Mouse (Mus musculus) kidney, adult 2 months (tissue): ENCODE data around the gene Cyp4f14. TPM values are rescaled to one million over a fixed set of nuclear protein-coding genes. Genes with fewer than 3 reads are reported as not detected.

Experiments used
- DNase-seq: peaks from one replicate; pipeline ENCODE4 v3.0.0; 2021
- H3K27ac ChIP-seq: fragments of 200-500 bp; 2 replicates; pipeline ENCODE4 v1.5.1; 2012; ENCODE audit warnings: low read depth, low read length, control low read depth, inconsistent platforms; ENCODE audit not compliant: insufficient read depth
- H3K27me3 ChIP-seq: fragments of 200-500 bp; replicated peaks from 2 replicates; pipeline ENCODE4 v1.6.1; 2012; ENCODE audit warnings: mild to moderate bottlenecking, moderate library complexity, low read length, inconsistent platforms; ENCODE audit not compliant: control insufficient read depth, insufficient read depth
- H3K36me3 ChIP-seq: fragments of 200-500 bp; 2 replicates; pipeline ENCODE4 v1.6.1; 2012; ENCODE audit warnings: mild to moderate bottlenecking, moderate library complexity, low read length, inconsistent platforms; ENCODE audit not compliant: control insufficient read depth, insufficient read depth
- H3K4me1 ChIP-seq: fragments of 200-500 bp; 2 replicates; pipeline ENCODE4 v1.6.1; 2011; ENCODE audit warnings: low read length; ENCODE audit not compliant: control insufficient read depth, insufficient read depth
- H3K4me3 ChIP-seq: fragments of 200-500 bp; 2 replicates; pipeline ENCODE4 v1.5.1; 2011; ENCODE audit warnings: mild to moderate bottlenecking, low read depth, low read length, control low read depth; ENCODE audit not compliant: insufficient read depth
- CTCF ChIP-seq: fragments of 200-500 bp; conservative IDR thresholded peaks from 2 replicates; pipeline ENCODE4 v1.5.1; 2011; ENCODE audit warnings: low read depth, mild to moderate bottlenecking, control low read depth, low read length, moderate library complexity, mixed read lengths; ENCODE audit not compliant: insufficient read depth, insufficient read length
- POLR2A ChIP-seq: fragments of 200-500 bp; IDR thresholded peaks from one replicate; pipeline ENCODE4 v1.6.1; 2011; ENCODE audit warnings: low read depth, low read length, control low read depth
- WGBS: fragments of 180-500 bp; shearing (Covaris S2); methylation state at CpG from one replicate; pipeline ENCODE4 v1.1.7; 2018; 5-methylcytosine and 5-hydroxymethylcytosine counted together
- polyA plus RNA-seq: library from polyadenylated mRNA; depleted of rRNA; stranded (reverse); fragments of >200 nt; gene quantifications from 2 replicates; pipeline ENCODE4 v1.2.3, GENCODE M21; 2012

The Cyp4f14 gene
- polyA plus RNA-seq, 1 experiment = 4.5 TPM

DNA sequence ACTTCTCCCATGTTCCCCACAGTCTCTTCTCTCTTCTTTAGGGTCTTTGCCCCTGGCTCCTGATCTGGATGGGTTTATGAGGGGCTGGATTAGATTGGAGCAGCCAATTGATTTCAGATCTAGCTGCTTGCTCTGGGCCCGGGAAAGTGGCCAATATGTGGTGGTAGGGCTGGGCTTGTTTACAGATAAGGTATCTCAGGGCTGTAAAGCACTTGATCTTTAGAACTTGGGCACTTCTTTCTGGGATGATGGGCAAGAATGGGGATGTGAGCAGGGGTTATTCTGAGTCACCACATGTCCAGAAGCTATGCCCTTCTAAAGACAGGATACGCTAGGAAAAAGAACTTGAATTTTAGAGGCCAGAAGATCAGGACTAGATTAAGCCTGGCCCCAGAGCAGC, 2.0 kb upstream of the Cyp4f14 start:
- Histone ChIP-seq H3K36me3 (no peaks in the 10 kb centered on the region), H3K4me1 (peaks cover 5% of the 10 kb centered on the region), H3K4me3 (no peak overlapping the region), H3K27me3 (no peaks in the 10 kb centered on the region), H3K27ac (no peak overlapping the region)
- WGBS = 72% methylated on average over 2 of the region's 2 CpGs
- TF ChIP-seq POLR2A = no peak
- no peak for TF ChIP-seq CTCF
- no peak for DNase-seq

DNA sequence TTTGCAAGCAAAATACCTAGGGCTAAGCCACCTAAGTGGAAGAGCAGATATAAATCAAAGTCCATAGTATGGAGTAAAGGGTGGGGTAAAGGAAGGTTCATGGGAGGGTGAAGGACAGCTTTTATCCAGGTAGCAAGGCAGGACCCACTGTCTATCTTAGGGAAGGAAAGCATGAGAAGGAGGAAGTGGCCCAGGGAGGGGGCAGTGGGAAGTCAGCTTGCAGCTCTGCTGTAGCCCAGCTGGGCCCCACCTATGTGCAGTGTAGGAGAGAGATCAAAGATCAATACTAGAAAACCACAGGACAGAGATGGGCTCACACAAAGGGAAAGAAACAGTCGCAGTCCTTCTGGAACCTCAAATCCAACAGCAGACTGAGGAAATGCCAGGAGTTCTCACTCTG, 1.1 kb downstream of the Cyp4f14 start:
- peaks cover 4% of the 10 kb centered on the region for H3K4me1 ChIP-seq
- H3K27ac ChIP-seq = no peak overlapping the region
- H3K4me3 ChIP-seq = no peak overlapping the region
- TF ChIP-seq POLR2A = no peak
- no peak for TF ChIP-seq CTCF
- WGBS = 81% methylated on average over 1 of the region's 1 CpGs
- H3K36me3 ChIP-seq = no peaks in the 10 kb centered on the region
- DNase-seq = no peak
- no peaks in the 10 kb centered on the region for H3K27me3 ChIP-seq

DNA sequence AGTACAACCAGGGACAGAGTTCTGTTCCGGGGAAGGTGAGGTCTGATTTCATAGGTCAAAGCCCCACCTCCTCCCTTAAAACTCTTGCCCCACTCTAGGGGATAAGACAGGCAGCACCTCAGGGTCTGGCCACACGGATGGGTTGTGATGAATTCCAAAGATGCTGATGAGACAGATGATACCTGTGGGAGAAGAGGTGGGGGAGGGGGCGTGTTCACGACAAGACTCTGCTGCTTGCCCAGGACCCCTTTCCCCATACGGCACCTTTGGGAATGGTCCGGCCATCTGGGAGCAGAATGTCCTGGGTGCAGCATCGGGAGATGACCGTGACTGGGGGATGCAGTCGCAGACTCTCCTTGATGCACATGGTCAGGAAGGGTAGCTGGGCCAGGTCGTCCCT, 11.0 kb downstream of the Cyp4f14 start:
- 67% methylated on average over 10 of the region's 10 CpGs for WGBS

DNA sequence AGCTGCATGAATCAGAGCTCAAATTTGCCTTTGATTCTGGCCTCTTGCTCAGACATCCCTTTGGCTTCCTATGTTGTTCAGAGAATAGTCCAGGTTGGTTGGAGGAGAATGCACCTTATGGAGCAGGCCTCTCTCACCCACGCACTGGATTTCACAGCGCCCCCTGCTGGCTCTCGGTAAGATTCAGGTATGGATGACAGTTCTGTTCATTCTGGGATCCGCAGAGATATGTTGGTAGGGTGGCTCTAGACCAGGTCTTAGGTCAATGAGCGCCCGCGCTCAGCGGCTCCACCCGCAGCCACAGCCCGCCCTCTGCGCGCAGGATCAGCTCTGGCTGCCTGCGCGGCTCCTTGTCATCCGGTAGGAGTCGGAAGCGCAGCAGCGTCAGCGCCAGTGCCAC, 11.9 kb downstream of the Cyp4f14 start:
- H3K27me3 ChIP-seq = no peaks in the 10 kb centered on the region
- H3K4me1 ChIP-seq = no peaks in the 10 kb centered on the region
- DNase-seq = peak; percentile 51
- H3K27ac ChIP-seq = no peak overlapping the region
- WGBS = 17% methylated on average over 19 of the region's 19 CpGs
- H3K4me3 ChIP-seq = no peak overlapping the region
- peak; percentile 69 for TF ChIP-seq CTCF
- TF ChIP-seq POLR2A = no peak
- no peaks in the 10 kb centered on the region for H3K36me3 ChIP-seq

More for the DNA sequence above, 11.0 kb downstream of the Cyp4f14 start:
- Histone ChIP-seq H3K27ac (no peak overlapping the region), H3K4me1 (no peaks in the 10 kb centered on the region), H3K36me3 (no peaks in the 10 kb centered on the region), H3K4me3 (no peak overlapping the region), H3K27me3 (no peaks in the 10 kb centered on the region)
- TF ChIP-seq CTCF (no peak), POLR2A (no peak)
- DNase-seq = no peak

DNA sequence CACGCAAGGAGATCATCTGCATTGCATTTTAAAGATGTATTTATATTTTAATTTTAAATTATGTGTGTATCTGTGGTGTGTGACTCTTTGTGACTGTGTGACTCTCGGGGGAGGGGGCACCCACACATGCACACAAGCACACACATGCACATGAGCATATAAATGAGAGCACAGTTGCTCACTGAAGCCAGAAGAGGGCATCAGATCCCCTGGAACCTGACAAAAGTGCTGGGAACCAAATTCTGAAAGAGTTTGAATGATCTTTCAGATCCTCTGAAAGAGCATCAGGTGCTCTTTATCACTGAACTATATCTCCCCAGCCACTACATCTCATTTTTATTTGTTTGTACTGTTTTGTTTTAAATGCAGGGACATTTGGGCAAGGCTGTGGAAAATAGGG, 12.7 kb downstream of the Cyp4f14 start:
- no peak overlapping the region for H3K27ac ChIP-seq
- TF ChIP-seq CTCF = peak; percentile 46
- no peak for TF ChIP-seq POLR2A
- H3K4me1 ChIP-seq = no peaks in the 10 kb centered on the region
- DNase-seq = no peak
- no peaks in the 10 kb centered on the region for H3K27me3 ChIP-seq
- no peak overlapping the region for H3K4me3 ChIP-seq
- 59% methylated on average over 2 of the region's 2 CpGs for WGBS
- H3K36me3 ChIP-seq = no peaks in the 10 kb centered on the region

DNA sequence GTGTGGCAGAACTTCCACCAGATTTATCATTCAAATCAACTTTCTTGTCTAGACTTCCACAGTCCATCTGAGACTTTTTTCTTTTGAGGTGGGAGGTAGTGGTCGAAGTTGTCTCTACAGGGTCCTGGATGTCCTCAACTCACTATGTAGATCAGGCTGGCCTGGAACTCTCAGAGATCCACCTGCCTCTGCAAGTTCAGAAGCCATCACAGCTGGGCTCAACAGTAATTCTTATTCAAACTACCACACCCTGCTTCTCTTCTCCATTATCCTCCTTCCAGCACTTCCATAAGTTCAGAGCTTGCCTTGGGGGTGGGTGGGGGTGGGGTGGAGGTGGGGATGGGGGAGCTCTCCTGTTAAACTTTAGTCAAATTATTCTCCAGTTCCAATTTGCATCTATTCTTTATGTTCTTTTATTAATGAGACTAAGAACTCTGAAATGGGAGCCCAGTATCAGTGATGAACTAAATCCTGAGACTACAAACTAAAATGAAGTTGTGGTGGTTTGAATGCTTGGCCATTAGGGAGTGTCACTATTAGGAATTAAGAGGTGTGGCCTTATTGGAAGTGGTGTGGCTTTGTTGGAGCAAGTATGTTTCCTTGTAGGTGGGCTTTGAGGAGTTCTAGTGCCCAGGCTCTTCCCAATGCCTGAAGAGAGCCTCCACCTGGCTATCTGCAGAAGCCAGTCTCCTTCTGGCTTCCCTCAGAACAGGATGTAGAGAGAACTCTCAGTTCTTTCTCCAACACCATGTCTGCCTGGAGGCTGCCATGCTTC, 15.2 kb downstream of the Cyp4f14 start:
- TF ChIP-seq CTCF (no peak), POLR2A (no peak)
- H3K27me3 ChIP-seq = no peaks in the 10 kb centered on the region
- no peaks in the 10 kb centered on the region for H3K36me3 ChIP-seq
- H3K4me3 ChIP-seq = no peak overlapping the region
- H3K4me1 ChIP-seq = no peaks in the 10 kb centered on the region
- DNase-seq = no peak
- H3K27ac ChIP-seq = no peak overlapping the region
- WGBS = 64% methylated on average over 1 of the region's 1 CpGs

DNA sequence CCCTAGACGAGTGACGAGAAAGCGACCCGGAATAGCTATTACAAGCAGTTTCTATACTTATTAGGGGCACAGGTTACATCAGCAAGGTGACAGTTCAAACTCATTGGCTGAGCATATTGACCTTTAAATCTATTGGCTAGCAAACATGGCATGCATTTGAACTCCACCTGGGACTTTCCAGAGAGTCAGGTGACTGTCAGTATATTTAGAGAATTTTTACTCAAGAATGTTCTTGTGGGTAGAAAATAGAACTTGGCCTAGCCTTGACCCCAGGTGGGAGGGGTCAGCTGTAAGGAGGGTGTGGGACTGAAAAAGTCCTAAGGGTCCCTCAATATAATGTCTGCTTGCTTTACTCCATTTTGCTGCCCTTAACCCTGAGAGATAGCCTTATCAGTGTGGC, 21.7 kb downstream of the Cyp4f14 start:
- Histone ChIP-seq H3K27ac (no peak overlapping the region), H3K36me3 (no peaks in the 10 kb centered on the region), H3K27me3 (no peaks in the 10 kb centered on the region), H3K4me1 (no peaks in the 10 kb centered on the region), H3K4me3 (no peak overlapping the region)
- DNase-seq = no peak
- WGBS = 82% methylated on average over 4 of the region's 4 CpGs
- TF ChIP-seq CTCF (no peak), POLR2A (no peak)

DNA sequence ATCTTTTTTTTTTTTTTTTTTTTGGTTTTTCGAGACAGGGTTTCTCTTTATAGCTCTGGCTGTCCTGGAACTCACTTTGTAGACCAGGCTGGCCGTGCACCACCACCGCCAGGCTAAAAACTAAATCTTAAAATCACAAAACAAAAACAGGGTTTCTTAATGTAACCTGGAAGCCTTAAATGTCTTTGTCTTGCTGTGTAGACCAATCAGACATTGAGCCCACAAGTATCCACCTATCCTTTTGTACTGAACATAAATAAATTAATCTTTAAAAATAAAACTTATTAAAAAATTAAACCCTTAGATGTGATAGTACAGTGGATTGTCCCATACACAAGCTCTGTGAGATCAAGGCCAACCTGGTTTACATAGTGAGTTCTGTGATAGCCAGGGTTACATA, 23.2 kb downstream of the Cyp4f14 start:
- WGBS = 87% methylated on average over 3 of the region's 3 CpGs
- DNase-seq = no peak
- H3K36me3 ChIP-seq = no peaks in the 10 kb centered on the region
- H3K4me3 ChIP-seq = no peak overlapping the region
- no peaks in the 10 kb centered on the region for H3K4me1 ChIP-seq
- no peaks in the 10 kb centered on the region for H3K27me3 ChIP-seq
- TF ChIP-seq CTCF = no peak
- no peak for TF ChIP-seq POLR2A
- H3K27ac ChIP-seq = no peak overlapping the region
